ENCODE assay signal across 11 mouse cellular contexts in genomic region chr5:75701662-75702061, GRCm38 (mm10).
DNase-seq lines count a peak whose midpoint lies in the region; ATAC-seq lines count a peak whose summit lies in the region.
"Had no signal": no experiment of that assay in that cellular context is flagged by ENCODE, and none has a peak within 500 bp of the region (broad histone marks: within the 10 kb centered on the region; RNA-seq: fewer than 3 reads in every experiment).

No protein-coding gene starts in this region.

- peaks cover 16% of the 10 kb centered on the region for H3K9me3 ChIP-seq in heart, embryonic 12.5 days (replicated peaks)
- no peaks in the 10 kb centered on the region for H3K9me3 ChIP-seq in neural tube, embryonic 15.5 days (replicated peaks)
- H3K9me3 ChIP-seq in heart, embryonic 10.5 days, result 0 out of 2 replicates have a peak, but pooled peaks cover 3% of the 10 kb centered on the region
- no peaks in the 10 kb centered on the region for H3K9me3 ChIP-seq in forebrain, embryonic 14.5 days (replicated peaks; ENCODE audit: control insufficient read depth, low read length)
- H3K9me3 ChIP-seq: liver, embryonic 15.5 days had no signal

- no peaks in the 10 kb centered on the region for H3K27me3 ChIP-seq in heart, embryonic 12.5 days (replicated peaks)
- H3K27me3 ChIP-seq in neural tube, embryonic 15.5 days (replicated peaks), result no peaks in the 10 kb centered on the region
- H3K27me3 ChIP-seq in heart, embryonic 10.5 days (ENCODE audit: insufficient read depth, poor library complexity, severe bottlenecking), result no peaks in the 10 kb centered on the region
- no peaks in the 10 kb centered on the region for H3K27me3 ChIP-seq in forebrain, embryonic 14.5 days (replicated peaks; ENCODE audit: control insufficient read depth, insufficient read depth, low read length)
- H3K27me3 ChIP-seq: liver, embryonic 15.5 days had no signal

- no peaks in the 10 kb centered on the region for H3K4me1 ChIP-seq in heart, embryonic 12.5 days (replicated peaks)
- peaks cover 8% of the 10 kb centered on the region for H3K4me1 ChIP-seq in neural tube, embryonic 15.5 days
- H3K4me1 ChIP-seq in heart, embryonic 10.5 days, result peaks cover 6% of the 10 kb centered on the region
- H3K4me1 ChIP-seq in forebrain, embryonic 14.5 days (ENCODE audit: control insufficient read depth, insufficient read depth, low read length), result 0 out of 2 replicates have a peak, but pooled peaks cover 7% of the 10 kb centered on the region
- H3K4me1 ChIP-seq: liver, embryonic 15.5 days had no signal

- H3K27ac ChIP-seq in heart, embryonic 12.5 days (ENCODE audit: poor library complexity, severe bottlenecking), result no peak overlapping the region
- H3K27ac ChIP-seq in neural tube, embryonic 15.5 days (replicated peaks), result no peak overlapping the region
- no peak overlapping the region for H3K27ac ChIP-seq in heart, embryonic 10.5 days
- no peak overlapping the region for H3K27ac ChIP-seq in forebrain, embryonic 14.5 days (ENCODE audit: low read depth, low read length)
- H3K27ac ChIP-seq: liver, embryonic 15.5 days had no signal

- no peak for ATAC-seq in heart, embryonic 12.5 days (ENCODE audit: insufficient number of reproducible peaks, low FRiP score)
- ATAC-seq in neural tube, embryonic 15.5 days (ENCODE audit: low FRiP score), result peak; percentile 57; the same call in 1 of the 2 replicates
- ATAC-seq in forebrain, embryonic 14.5 days, result no peak

- H3K9ac ChIP-seq in heart, embryonic 12.5 days, result no peak overlapping the region
- no peak overlapping the region for H3K9ac ChIP-seq in neural tube, embryonic 15.5 days (replicated peaks)
- H3K9ac ChIP-seq in forebrain, embryonic 14.5 days (ENCODE audit: low read length), result no peak overlapping the region
- H3K9ac ChIP-seq: liver, embryonic 15.5 days had no signal

- DNase-seq in heart, adult 18-20 months, result peak; percentile 44 to 62
- DNase-seq in neural tube, embryonic 10.5 days (ENCODE audit: extremely low spot score, low spot score), result no peak
- DNase-seq in heart, embryonic 10.5 days (ENCODE audit: low spot score), result peak; percentile 63
- peak; percentile 62 for DNase-seq in lung, postnatal 10 days
- no peak for DNase-seq in thymus, adult 18-20 months
- no peak for DNase-seq in forebrain, embryonic 14.5 days (ENCODE audit: low spot score)
- DNase-seq: cerebellum, adult 9-10 months; kidney, postnatal 36 days had no signal

- H3K36me3 ChIP-seq in heart, embryonic 12.5 days, result no peaks in the 10 kb centered on the region
- no peaks in the 10 kb centered on the region for H3K36me3 ChIP-seq in neural tube, embryonic 15.5 days
- H3K36me3 ChIP-seq in heart, embryonic 10.5 days, result no peaks in the 10 kb centered on the region
- H3K36me3 ChIP-seq in forebrain, embryonic 14.5 days (ENCODE audit: control insufficient read depth, insufficient read depth, low read length), result no peaks in the 10 kb centered on the region
- H3K36me3 ChIP-seq: liver, embryonic 15.5 days had no signal

- WGBS in heart, embryonic 12.5 days, result 74% methylated on average over 12 of the region's 12 CpGs
- 79% methylated on average over 12 of the region's 12 CpGs for WGBS in neural tube, embryonic 15.5 days
- 81% methylated on average over 12 of the region's 12 CpGs for WGBS in heart, embryonic 10.5 days
- WGBS in forebrain, embryonic 14.5 days, result 90% methylated on average over 12 of the region's 12 CpGs

- no peak overlapping the region for H3K4me2 ChIP-seq in heart, embryonic 12.5 days
- no peak overlapping the region for H3K4me2 ChIP-seq in neural tube, embryonic 15.5 days
- H3K4me2 ChIP-seq in forebrain, embryonic 14.5 days (ENCODE audit: low read length), result no peak overlapping the region
- H3K4me2 ChIP-seq: liver, embryonic 15.5 days had no signal

- H3K4me3 ChIP-seq in heart, embryonic 12.5 days, result no peak overlapping the region
- no peak overlapping the region for H3K4me3 ChIP-seq in neural tube, embryonic 15.5 days (replicated peaks)
- no peak overlapping the region for H3K4me3 ChIP-seq in heart, embryonic 10.5 days
- H3K4me3 ChIP-seq in forebrain, embryonic 14.5 days (ENCODE audit: low read depth, low read length), result no peak overlapping the region
- H3K4me3 ChIP-seq: liver, embryonic 15.5 days had no signal

Comparison
In these comparisons a context has a peak if more than half of its experiments do, and no peak if none do; other contexts are left out.
1. DNase-seq: peak in heart, adult 18-20 months (2 of 2), heart, embryonic 10.5 days (single experiment) and lung, postnatal 10 days (single experiment); none in neural tube, embryonic 10.5 days (single experiment), thymus, adult 18-20 months (0 of 2) and forebrain, embryonic 14.5 days (single experiment).